Mouse (Mus musculus) brown adipose tissue, adult 24 weeks (tissue): ENCODE results near the gene Cavin4. TPM values are rescaled to one million over a fixed set of nuclear protein-coding genes. Genes with fewer than 3 reads are reported as not detected.
"Not testable (repeated sequence)": the region's sequence is repeated elsewhere in the genome, so short reads cannot be mapped to it uniquely, and the experiment has no call there.

Source experiments
- H3K27ac ChIP-seq: fragments of 200-500 bp; replicated peaks from 2 replicates; pipeline ENCODE4 v1.5.1; 2012; ENCODE audit warnings: low read depth, mild to moderate bottlenecking, low read length
- H3K4me1 ChIP-seq: fragments of 200-500 bp; 2 replicates; pipeline ENCODE4 v1.6.1; 2012; ENCODE audit warnings: low read length, mixed read lengths; ENCODE audit not compliant: control insufficient read depth, insufficient read depth, insufficient read length
- H3K4me3 ChIP-seq: fragments of 200-500 bp; 2 replicates; pipeline ENCODE4 v1.5.1; 2012; ENCODE audit warnings: low read depth, mild to moderate bottlenecking, low read length, moderate library complexity; ENCODE audit not compliant: insufficient read depth
- polyA plus RNA-seq: library from polyadenylated mRNA; stranded (reverse); fragments of >200 nt; gene quantifications from 2 replicates; pipeline ENCODE4 v1.2.4, GENCODE M21; 2012; ENCODE audit not compliant: missing spikeins, insufficient read depth, insufficient read length

Gene Cavin4
- polyA plus RNA-seq, 1 experiment: 1.8 TPM

DNA sequence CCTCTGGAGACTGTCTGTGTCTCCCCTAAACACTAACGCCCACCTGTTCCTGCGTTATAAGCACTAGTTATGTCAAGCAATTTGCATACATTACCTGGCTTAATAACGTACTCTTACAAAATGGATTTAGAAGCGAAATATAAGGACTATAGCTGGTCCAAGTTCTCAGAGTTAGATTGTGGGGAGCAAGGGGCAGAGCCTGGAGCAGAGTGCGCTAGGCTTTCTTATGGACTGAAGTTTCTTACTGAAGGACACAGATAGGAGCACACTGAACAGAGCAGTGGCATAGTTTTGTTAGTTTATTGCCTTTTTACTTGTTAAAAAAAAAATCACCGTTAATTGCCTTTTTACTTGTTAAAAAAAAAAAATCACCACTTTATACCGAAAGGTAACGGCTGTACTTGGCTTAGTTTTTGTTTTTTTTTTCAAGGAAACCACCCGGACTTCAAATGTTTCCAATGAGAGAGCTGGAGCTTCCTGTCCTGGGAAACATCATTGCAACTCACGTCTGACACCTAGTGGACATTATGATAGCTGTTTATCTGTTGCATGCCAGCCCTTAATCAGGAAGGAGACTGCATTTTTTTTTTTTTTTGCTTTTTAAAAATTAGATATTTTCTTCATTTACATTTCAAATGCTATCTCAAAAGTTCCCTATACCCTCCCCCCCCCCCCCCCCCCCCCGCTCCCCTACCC, 17.5 kb downstream of the Cavin4 start:
- Histone ChIP-seq H3K4me3 (no peak overlapping the region), H3K4me1 (no peaks in the 10 kb centered on the region), H3K27ac (no peak overlapping the region)

DNA sequence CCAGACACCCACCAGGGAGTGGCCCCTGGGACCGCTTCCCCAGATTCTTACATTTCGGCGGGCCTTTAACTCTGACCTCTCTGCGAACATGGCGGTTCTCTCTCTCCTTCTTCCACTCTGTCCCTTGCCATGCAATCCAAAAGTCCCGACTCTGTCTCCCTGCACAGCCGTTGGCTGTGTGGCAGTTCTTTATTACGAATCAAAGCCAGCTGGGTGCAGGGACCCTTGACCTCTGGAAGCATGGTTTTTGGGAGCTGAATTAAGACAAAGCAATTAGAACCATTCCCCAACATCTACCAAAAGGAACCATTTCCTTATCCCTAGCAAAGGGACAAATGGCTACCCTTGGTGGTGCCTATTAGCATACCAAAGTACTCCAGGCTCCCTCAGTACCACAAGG, 19.8 kb downstream of the Cavin4 start:
- Histone ChIP-seq H3K4me1 (no peaks in the 10 kb centered on the region), H3K27ac (no peak overlapping the region), H3K4me3 (no peak overlapping the region)

DNA sequence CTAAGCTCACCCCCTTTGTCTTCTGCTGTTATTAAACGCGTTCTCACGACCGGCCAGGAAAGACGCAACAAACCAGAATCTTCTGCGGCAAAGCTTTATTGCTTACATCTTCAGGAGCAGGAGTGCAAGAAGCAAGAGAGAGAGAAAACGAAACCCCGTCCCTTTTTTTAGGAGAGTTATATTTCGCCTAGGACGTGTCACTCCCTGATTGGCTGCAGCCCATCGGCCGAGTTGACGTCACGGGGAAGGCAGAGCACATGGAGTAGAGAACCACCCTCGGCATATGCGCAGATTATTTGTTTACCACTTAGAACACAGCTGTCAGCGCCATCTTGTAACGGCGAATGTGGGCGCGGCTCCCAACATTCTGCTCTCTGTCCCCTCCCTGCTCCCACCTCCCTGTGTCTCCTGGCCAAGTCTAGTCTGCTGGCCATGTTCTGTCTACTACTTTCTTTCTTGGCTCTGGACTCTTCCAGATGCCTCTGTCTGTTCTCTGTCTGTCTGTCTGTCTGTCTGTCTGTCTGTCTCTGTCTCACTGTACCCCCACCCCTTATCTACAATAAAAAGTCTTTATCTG, 20.4 kb downstream of the Cavin4 start:
- not testable (repeated sequence) for H3K27ac ChIP-seq, H3K4me3 ChIP-seq

DNA sequence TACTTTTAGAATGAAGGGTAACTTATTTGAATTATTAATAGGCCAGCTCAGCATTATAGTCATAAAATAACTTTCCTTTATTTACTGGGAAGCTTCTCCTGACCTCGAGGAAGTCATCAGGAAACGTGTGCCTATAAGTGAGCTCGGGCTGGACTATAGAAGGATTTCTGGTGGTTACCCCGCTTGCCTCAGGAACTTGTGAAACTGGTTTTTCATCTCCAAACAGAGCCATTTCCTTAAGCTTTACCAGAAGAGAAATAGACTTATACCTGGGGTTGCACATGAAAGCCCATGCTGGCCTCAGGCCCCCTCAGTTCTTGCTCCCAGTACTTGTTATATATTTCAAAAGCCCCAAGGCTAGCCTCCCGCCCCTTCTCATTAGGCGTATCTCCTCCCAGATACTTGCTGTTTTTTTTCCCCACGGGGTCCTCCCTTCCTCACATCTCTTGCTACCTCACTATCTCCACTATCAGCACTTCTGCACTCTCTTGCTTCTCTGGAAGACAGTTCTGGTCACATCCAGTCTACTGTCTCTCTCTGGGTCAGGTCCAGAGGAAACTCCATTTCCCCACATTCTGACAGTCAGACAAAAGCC, 21.4 kb downstream of the Cavin4 start:
- Histone ChIP-seq H3K27ac (no peak overlapping the region), H3K4me1 (no peaks in the 10 kb centered on the region), H3K4me3 (no peak overlapping the region)

More for the DNA sequence above, 20.4 kb downstream of the Cavin4 start:
- not testable (repeated sequence) for H3K4me1 ChIP-seq

DNA sequence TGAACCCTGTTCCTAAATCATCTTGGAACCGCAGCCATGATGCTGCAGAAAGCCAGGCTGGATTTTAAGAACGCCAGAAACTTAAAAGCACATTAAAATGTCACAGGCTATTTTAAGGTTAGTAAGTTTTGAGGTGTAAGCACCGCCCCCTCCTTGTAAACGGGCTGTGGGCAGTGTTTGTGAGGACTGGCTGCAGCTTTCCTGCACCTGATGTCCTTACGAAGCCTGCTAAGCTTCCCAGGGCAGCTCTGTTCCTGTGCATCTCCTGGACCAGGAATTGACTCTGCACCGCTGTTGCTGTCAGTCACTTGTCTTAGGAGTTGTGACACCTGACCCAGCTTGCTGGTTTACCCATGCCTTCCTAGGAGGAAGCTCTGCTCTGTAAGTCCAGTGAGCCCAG, 24.8 kb downstream of the Cavin4 start:
- H3K4me3 ChIP-seq: no peak overlapping the region
- H3K4me1 ChIP-seq: no peaks in the 10 kb centered on the region
- H3K27ac ChIP-seq: no peak overlapping the region

DNA sequence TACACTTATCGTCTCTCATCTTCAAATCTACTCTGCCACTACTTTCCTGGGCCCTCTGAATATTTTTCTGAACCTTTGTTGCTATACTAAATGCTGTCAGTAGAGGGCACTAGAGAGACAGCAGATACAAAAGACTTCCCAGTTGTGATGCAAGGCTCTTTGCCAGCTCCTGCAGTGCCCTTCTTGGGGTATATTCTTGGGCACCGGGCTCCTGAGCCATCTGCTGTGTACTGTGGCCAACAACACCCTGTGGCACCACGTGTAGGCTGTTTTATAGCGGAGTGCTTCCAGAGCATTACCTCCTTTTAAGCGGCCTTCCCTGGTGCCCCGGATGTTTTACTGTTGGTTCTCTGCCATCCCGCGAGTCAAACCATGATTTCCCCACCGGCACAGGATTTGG, 27.3 kb downstream of the Cavin4 start:
- H3K27ac ChIP-seq: no peak overlapping the region
- H3K4me3 ChIP-seq: no peak overlapping the region
- H3K4me1 ChIP-seq: no peaks in the 10 kb centered on the region

DNA sequence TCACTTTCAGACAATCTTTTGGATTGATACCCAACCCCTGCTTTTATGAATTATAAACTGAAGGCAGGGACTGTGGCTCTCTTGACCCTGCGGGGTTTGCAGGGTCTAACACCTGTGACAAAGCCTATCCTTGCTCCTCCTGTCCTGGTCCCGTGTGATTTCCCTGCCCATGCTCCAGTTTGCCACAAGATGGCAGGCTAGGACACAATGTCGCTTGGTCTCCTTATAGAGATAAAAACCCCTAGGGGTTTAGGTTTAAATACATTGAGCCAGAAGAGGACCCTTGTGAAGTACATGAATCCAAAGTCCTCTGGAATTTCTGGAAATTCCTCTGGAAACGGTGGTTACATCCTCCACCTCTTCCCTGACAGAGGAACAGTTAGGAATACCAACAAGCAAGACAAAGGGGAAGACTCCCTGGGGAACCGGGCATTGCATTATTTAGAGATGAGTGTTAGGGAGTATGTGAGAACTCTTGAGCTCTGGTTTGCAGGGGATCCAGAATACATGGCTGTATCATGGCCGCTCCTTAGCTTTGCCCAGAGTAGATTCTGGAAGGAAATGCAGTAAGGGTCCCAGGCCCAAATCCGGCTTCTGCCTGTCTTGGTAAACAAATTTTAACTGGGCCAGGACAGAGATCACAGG, 28.6 kb downstream of the Cavin4 start:
- H3K27ac ChIP-seq: no peak overlapping the region
- H3K4me1 ChIP-seq: no peaks in the 10 kb centered on the region
- H3K4me3 ChIP-seq: no peak overlapping the region

DNA sequence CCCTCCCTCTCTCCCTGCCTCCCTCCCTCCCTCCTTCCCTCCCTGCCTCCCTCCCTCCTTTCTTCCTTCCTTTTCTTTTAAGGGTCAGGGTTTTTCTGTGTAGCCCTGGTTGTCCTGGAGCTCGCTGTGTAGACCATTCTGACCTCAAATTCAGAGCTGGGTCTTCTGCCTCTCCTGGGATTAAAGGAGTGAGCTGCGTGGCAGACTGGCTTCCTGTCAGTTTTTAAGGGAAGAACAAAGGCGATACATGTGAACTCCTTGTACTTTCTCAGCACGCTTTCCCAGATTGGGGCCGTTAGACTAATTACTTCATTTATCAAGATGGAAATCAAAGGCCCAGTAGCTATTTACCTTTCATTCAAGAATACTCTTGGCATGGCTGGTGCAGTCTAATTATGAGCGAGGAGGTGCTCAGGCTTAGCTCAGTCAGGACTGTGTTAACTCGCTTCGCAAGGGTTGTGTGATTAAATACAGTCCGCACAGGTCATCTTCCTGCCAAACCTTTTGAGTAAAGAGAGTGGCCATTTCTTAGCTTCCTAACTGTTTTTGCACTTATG, 29.5 kb downstream of the Cavin4 start:
- Histone ChIP-seq H3K4me3 (no peak overlapping the region), H3K4me1 (no peaks in the 10 kb centered on the region), H3K27ac (no peak overlapping the region)

DNA sequence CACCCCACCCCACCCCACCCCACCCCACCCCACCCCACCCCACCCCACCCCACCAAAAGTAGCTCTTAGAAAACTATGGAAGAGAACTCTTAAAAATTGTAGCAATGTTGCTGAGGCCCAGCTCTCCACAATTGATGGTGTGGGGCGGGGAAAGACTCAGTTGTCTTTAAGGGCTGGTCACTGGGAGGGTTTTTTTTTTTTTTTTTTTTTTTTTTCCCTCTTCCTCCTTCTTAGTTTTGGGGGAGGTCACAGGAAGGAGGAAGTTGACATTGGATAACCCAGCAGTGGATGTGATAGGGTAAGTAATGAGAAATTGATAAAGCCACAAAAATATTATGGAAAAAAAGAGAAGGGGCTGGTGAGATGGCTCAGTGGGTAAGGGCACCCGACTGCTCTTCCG, 33.4 kb downstream of the Cavin4 start:
- H3K27ac ChIP-seq: no peak overlapping the region
- no peaks in the 10 kb centered on the region for H3K4me1 ChIP-seq
- no peak overlapping the region for H3K4me3 ChIP-seq

DNA sequence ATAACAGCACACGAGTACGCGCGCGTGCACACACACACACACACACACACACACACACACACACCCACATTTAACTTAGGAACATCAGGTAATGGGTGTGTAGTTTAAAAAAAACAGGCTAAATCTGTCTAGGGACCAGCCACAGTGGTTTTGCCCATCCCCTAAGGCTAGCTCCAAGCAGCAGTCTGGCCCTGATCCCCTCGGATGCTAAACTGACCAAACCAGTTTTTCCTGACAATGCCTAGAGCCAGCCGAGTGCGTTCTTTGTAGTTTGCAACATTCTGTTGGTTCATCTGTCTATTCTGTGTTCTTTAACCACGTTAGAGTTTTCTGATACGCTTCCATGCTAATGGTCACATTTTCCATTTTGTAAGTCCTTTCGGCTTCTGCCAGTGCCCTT, 34.0 kb downstream of the Cavin4 start:
- no peaks in the 10 kb centered on the region for H3K4me1 ChIP-seq
- H3K4me3 ChIP-seq: no peak overlapping the region
- no peak overlapping the region for H3K27ac ChIP-seq

DNA sequence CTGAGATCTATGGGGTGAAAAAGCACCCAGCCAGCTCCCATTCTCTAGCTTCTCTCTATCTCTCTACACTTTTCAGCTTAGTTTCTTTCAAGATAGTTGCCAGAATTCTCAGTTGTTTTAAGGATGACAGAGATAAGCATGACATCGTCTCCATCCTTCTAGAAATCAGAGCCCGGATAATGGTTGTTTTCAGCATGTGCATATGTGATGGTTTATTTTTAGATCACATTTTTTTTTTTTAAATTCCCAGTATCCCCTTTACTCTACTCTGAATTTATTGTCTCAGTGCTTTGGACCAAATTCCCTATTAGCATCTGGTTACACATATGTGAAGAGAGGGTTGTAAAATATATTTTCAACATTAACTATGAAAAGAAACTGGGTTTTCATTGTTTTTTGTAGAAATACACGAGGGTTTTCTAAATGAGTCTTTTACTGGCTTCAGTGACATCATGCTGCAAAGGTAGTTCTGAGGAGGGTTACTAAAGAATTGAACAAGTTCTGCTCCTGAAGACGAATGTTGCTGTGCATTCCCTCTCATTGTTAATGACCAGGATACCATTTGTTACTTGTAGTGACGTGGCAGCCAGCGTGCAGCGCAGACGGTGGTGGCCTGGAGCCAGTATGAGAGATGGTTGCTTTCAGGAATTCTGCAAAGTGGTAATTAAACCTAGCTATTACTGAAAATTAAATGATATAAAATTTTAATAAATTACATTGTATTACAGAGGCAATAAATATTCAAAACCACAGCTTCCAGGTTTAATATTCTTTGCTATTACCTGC, 52.7 kb downstream of the Cavin4 start:
- Histone ChIP-seq H3K4me3 (no peak overlapping the region), H3K4me1 (no peaks in the 10 kb centered on the region), H3K27ac (no peak overlapping the region)

DNA sequence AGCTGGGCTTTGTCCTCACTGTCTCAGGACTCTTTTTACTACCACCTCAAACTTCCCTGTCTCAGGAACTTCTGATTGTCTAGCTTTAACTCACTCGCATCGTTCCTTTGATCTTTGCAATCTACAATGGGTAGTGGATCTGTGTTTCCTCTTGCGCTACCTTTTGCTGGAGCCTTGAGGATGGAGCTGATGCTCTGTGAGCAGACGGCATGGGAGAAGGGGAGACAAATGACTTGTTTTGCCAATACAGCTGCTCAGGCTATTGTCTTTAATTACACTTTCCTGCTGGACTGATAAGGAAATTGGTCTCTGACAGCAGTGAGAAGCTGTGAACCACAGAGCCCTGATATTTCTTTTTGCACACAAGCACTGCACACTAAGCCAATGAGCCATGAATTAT, 53.5 kb downstream of the Cavin4 start:
- Histone ChIP-seq H3K27ac (no peak overlapping the region), H3K4me1 (no peaks in the 10 kb centered on the region), H3K4me3 (no peak overlapping the region)
